Mouse (Mus musculus) liver, adult 2 months (tissue): ENCODE results near the gene Tmem216.
A peak's percentile ranks its signal among the peaks of the same experiment; 100 is the strongest.

Experiments
- CTCF ChIP-seq: fragments of 200-500 bp; IDR thresholded peaks from 2 replicates; pipeline ENCODE4 v1.5.1; 2011; ENCODE audit warnings: low read depth, low read length, control low read depth
- POLR2A ChIP-seq: fragments of 200-500 bp; IDR thresholded peaks from 2 replicates; pipeline ENCODE4 v1.6.1; 2011; ENCODE audit warnings: low read length, control low read depth; ENCODE audit not compliant: insufficient read depth; ENCODE audit errors: extremely low read depth

- no peak for TF ChIP-seq CTCF
- 0 out of 2 replicates have a peak, but pooled peaks have one; percentile 54 for TF ChIP-seq POLR2A
Measured at GRCm38 (mm10) chr19:10524784-10525105, 31.3 kb downstream of the Tmem216 start.
